Mouse (Mus musculus): ENCODE results near the gene Glt6d1. TPM values are rescaled to one million over a fixed set of nuclear protein-coding genes. Genes with fewer than 3 reads are reported as not detected.

Glt6d1 gene
- not detected in 2 replicates for polyA plus RNA-seq (2012; rRNA removed)

DNA sequence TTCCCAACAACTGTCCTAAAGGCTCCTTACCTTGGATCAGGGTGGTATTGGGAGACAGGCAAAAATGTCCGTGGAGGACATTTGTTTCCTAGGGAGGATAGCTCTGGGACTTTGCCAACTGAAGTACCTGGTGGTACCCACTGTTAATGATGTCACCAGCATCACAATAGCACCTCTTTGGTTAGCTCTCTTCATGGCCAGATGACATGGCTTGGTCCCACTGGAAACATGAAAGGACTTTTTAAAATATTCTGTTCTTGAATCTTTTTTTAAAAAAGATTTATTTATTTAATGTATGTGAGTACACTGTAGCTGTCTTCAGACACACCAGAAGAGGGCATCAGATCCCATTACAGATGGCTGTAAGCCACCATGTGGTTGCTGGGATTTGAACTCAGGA, at the start of gene Glt6d1:
TSS of gene Glt6d1 (minus strand) at position 101 of the 400 bp plus-strand sequence.

GRCm38 (mm10) chr2:25863337-25864131, 47.9 kb upstream of the Glt6d1 start, which contains the start of gene Kcnt1:
Gene Kcnt1 (plus strand): TSS chr2:25863734.

GRCm38 (mm10) chr2:25847226-25847625, 31.6 kb upstream of the Glt6d1 start, which contains the start of gene Sohlh1:
Gene Sohlh1 (minus strand): TSS chr2:25847248.

DNA sequence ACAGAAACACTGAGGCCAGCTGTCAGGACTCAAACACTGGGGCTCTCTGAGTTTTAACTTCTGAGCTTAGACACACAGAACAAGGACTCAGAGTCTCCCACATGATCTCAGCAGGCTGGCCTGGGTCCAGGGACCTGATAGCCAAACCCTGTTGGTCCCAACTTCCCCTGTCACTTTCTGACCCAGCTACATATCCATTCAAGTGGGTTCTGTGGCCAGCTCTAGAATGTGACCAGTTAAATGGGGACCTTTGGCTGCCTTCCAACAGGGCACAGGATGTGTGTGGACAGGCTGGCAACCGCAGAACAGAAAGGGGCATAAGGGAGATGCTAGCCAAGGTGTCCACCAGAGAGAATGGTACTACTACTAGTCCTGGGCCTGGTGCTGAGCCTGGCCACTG, 7.2 kb upstream of the Glt6d1 start, which contains the start of gene Lcn9:
TSS of gene Lcn9 (plus strand) at position 348 of the 400 bp plus-strand sequence.

DNA sequence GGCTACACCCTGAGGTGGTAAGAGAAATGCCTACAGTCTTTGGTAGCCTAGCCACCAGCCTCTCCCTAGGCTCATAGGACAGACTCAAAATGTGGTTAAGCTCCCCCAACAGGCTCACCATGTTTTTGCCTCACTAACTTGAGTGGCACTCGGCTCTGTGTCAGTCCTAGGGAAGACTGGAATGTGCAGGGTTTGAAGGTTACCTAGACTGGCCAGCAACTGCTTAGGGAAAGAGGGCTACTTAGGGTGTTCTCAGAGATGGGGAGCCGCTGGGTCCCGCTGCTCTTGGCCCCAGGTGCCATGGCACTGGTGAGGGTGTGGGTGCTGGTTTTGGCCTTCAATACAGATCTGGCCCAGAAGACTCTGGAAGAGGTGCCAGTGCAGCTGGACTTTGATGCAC, 33.7 kb downstream of the Glt6d1 start, which contains the start of gene Gm13539:
TSS of gene Gm13539 (plus strand) at position 301 of the 400 bp plus-strand sequence.

GRCm38 (mm10) chr2:25776717-25777116, 38.9 kb downstream of the Glt6d1 start, which contains the start of gene Lcn11:
Gene Lcn11 (plus strand): TSS chr2:25777017.

DNA sequence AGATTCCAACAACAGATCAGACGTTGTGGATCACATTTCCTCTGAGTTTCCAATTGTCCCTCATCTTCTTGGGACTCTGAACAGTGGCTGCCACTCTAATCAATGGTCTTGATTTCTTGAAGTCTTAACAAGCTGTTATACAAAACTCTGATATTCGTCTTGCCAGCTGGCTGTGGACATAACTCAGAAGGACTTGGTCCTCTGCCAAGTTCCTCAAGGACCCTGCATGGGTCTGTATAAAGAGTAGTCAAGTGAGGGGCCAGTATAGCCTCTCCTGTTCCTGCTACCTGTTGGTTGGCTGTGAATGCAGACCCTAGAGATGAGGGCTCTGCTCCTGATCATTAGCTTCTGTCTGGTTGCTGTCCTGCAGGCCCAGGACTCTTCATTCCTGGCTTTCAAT, 50.4 kb downstream of the Glt6d1 start, which contains the start of gene Lcn3:
TSS of gene Lcn3 (plus strand) at position 301 of the 400 bp plus-strand sequence.

Other genes starting within 250 kb of the Glt6d1 start
- gene Mamdc4, start 241.0 kb downstream of the Glt6d1 start, polyA plus RNA-seq (2012; rRNA removed): 0.94 and 1.5 TPM in 2 replicates
- 15.1 and 16.4 TPM in 2 replicates for gene Phpt1, start 240.6 kb downstream of the Glt6d1 start, polyA plus RNA-seq (2012; rRNA removed)
- gene Ajm1, start 234.1 kb downstream of the Glt6d1 start, polyA plus RNA-seq (2012; rRNA removed): 3.4 and 4.3 TPM in 2 replicates
- 34.2 and 35.2 TPM in 2 replicates for gene Rabl6, start 207.3 kb downstream of the Glt6d1 start, polyA plus RNA-seq (2012; rRNA removed)
- not detected in 2 replicates for gene Ccdc183, start 198.2 kb downstream of the Glt6d1 start, polyA plus RNA-seq (2012; rRNA removed)
- 11.7 and 12.7 TPM in 2 replicates for gene Tmem141, start 193.8 kb downstream of the Glt6d1 start, polyA plus RNA-seq (2012; rRNA removed)
- gene Fcna, start 187.8 kb downstream of the Glt6d1 start, polyA plus RNA-seq (2012; rRNA removed): 2.1 and 3.0 TPM in 2 replicates
- gene Lcn8, start 162.7 kb downstream of the Glt6d1 start, polyA plus RNA-seq (2012; rRNA removed): 2.0 TPM in 1 of 2 replicates, not detected in the other
- gene Lcn5, start 157.9 kb downstream of the Glt6d1 start, polyA plus RNA-seq (2012; rRNA removed): 2.0 TPM in 1 of 2 replicates, not detected in the other
- 0.17 TPM in 1 of 2 replicates, not detected in the other for gene Lcn6, start 139.1 kb downstream of the Glt6d1 start, polyA plus RNA-seq (2012; rRNA removed)
- gene Lcn10, start 133.1 kb downstream of the Glt6d1 start, polyA plus RNA-seq (2012; rRNA removed): 0.40 TPM in 1 of 2 replicates, not detected in the other
- 0.59 and 2.0 TPM in 2 replicates for gene Obp2a, start 115.8 kb downstream of the Glt6d1 start, polyA plus RNA-seq (2012; rRNA removed)
- 31.9 and 46.7 TPM in 2 replicates for gene Bmyc, start 109.1 kb downstream of the Glt6d1 start, polyA plus RNA-seq (2012; rRNA removed)
- not detected in 2 replicates for gene Obp2b, start 78.8 kb downstream of the Glt6d1 start, polyA plus RNA-seq (2012; rRNA removed)
- gene Lcn3, start 50.3 kb downstream of the Glt6d1 start, polyA plus RNA-seq (2012; rRNA removed): not detected in 2 replicates
- not detected in 2 replicates for gene Lcn11, start 38.8 kb downstream of the Glt6d1 start, polyA plus RNA-seq (2012; rRNA removed)
- not detected in 2 replicates for gene Gm13539, start 33.6 kb downstream of the Glt6d1 start, polyA plus RNA-seq (2012; rRNA removed)
- 0.91 TPM in 1 of 2 replicates, not detected in the other for gene Lcn9, start 7.3 kb upstream of the Glt6d1 start, polyA plus RNA-seq (2012; rRNA removed)
- gene Sohlh1, start 31.4 kb upstream of the Glt6d1 start, polyA plus RNA-seq (2012; rRNA removed): not detected in 2 replicates
- 0.45 and 0.58 TPM in 2 replicates for gene Kcnt1, start 47.9 kb upstream of the Glt6d1 start, polyA plus RNA-seq (2012; rRNA removed)
- gene Camsap1, start 167.4 kb upstream of the Glt6d1 start, polyA plus RNA-seq (2012; rRNA removed): 1.1 and 1.3 TPM in 2 replicates
- 26.6 and 29.2 TPM in 2 replicates for gene Ubac1, start 205.9 kb upstream of the Glt6d1 start, polyA plus RNA-seq (2012; rRNA removed)